Mouse (Mus musculus) heart, embryonic 13.5 days (tissue): ENCODE measurements around the gene Cxcr4. TPM values are rescaled to one million over a fixed set of nuclear protein-coding genes. Genes with fewer than 3 reads are reported as not detected.

Experiments
- ATAC-seq: fragments of 200-750 bp; cut with Nextera tagmentation; 2 replicates; pipeline ENCODE4 v1.8.0; 2017; ENCODE audit warnings: moderate TSS enrichment; ENCODE audit not compliant: insufficient number of reproducible peaks, low FRiP score, low TSS enrichment; ENCODE audit errors: extremely low read depth
- H3K27ac ChIP-seq: fragments of 300-500 bp; sonication (generic); replicated peaks from 2 replicates; pipeline ENCODE4 v1.5.1; 2015; ENCODE audit warnings: moderate library complexity, mild to moderate bottlenecking, inconsistent platforms
- H3K27me3 ChIP-seq: fragments of 300-500 bp; sonication (generic); replicated peaks from 2 replicates; pipeline ENCODE4 v1.6.1; 2015; ENCODE audit warnings: mild to moderate bottlenecking, inconsistent platforms
- H3K36me3 ChIP-seq: fragments of 300-500 bp; sonication (generic); 2 replicates; pipeline ENCODE4 v1.6.1; 2015; ENCODE audit warnings: mild to moderate bottlenecking, inconsistent platforms
- H3K4me1 ChIP-seq: fragments of 300-500 bp; sonication (generic); 2 replicates; pipeline ENCODE4 v1.6.1; 2015; ENCODE audit warnings: inconsistent platforms
- H3K4me2 ChIP-seq: fragments of 300-500 bp; sonication (generic); 2 replicates; pipeline ENCODE4 v1.6.1; 2015; ENCODE audit warnings: inconsistent platforms, mild to moderate bottlenecking, moderate library complexity
- H3K4me3 ChIP-seq: fragments of 300-500 bp; sonication (generic); 2 replicates; pipeline ENCODE4 v1.5.1; 2015; ENCODE audit warnings: moderate library complexity, mild to moderate bottlenecking, inconsistent platforms
- H3K9ac ChIP-seq: fragments of 300-500 bp; sonication (generic); 2 replicates; pipeline ENCODE4 v1.6.1; 2015; ENCODE audit warnings: inconsistent platforms, mild to moderate bottlenecking, moderate library complexity
- H3K9me3 ChIP-seq: fragments of 300-500 bp; sonication (generic); 2 replicates; pipeline ENCODE4 v1.6.1; 2016; ENCODE audit warnings: inconsistent platforms
- WGBS: fragments of 180-500 bp; shearing (Covaris S2); methylation state at CpG from one replicate; pipeline ENCODE4 v1.1.7; 2015; ENCODE audit warnings: mixed read lengths; 5-methylcytosine and 5-hydroxymethylcytosine counted together
- polyA plus RNA-seq: library from polyadenylated mRNA; unstranded; fragments of >200 nt; fragmentation: Nextera tagmentation; extraction: Ambion mirVana; gene quantifications from 2 replicates; pipeline ENCODE4 v1.2.1, GENCODE M21; 2015

The Cxcr4 gene
- polyA plus RNA-seq, result 1.3 and 1.6 TPM in 2 replicates

GRCm38 (mm10) chr1:128592211-128592741 is at the start of gene Cxcr4:
TSS of gene Cxcr4 (minus strand) at chr1:128592293.
- Histone ChIP-seq H3K27me3 (peaks cover 73% of the 10 kb centered on the region), H3K4me3 (peak within 1 kb of the TSS; percentile 67), H3K4me1 (peaks cover 32% of the 10 kb centered on the region), H3K9ac (peak within 1 kb of the TSS; percentile 66), H3K36me3 (0 out of 2 replicates have a peak, but pooled peaks cover 3% of the 10 kb centered on the region), H3K27ac (no peak within 1 kb of the TSS), H3K9me3 (no peaks in the 10 kb centered on the region), H3K4me2 (peak within 1 kb of the TSS; percentile 97)
- ATAC-seq, result peak; percentile 43; the same call in 1 of the 2 replicates
- under 1% methylated on average over 27 of the region's 27 CpGs for WGBS

GRCm38 (mm10) chr1:128639707-128640107 is 47.6 kb upstream of the Cxcr4 start:
- 20% methylated on average over 4 of the region's 4 CpGs for WGBS
- Histone ChIP-seq H3K9ac (no peak overlapping the region), H3K27me3 (no peaks in the 10 kb centered on the region), H3K4me1 (peaks cover 24% of the 10 kb centered on the region), H3K4me3 (no peak overlapping the region), H3K27ac (no peak overlapping the region), H3K9me3 (no peaks in the 10 kb centered on the region), H3K36me3 (no peaks in the 10 kb centered on the region), H3K4me2 (no peak overlapping the region)
- no peak for ATAC-seq

GRCm38 (mm10) chr1:128637230-128637740 is 45.2 kb upstream of the Cxcr4 start:
- no peak for ATAC-seq
- H3K36me3 ChIP-seq, result no peaks in the 10 kb centered on the region
- H3K4me3 ChIP-seq, result no peak overlapping the region
- 75% methylated on average over 7 of the region's 7 CpGs for WGBS
- no peaks in the 10 kb centered on the region for H3K27me3 ChIP-seq
- no peaks in the 10 kb centered on the region for H3K9me3 ChIP-seq
- no peak overlapping the region for H3K4me2 ChIP-seq
- peaks cover 7% of the 10 kb centered on the region; the same call in 1 of the 2 replicates for H3K4me1 ChIP-seq
- no peak overlapping the region for H3K9ac ChIP-seq
- H3K27ac ChIP-seq, result no peak overlapping the region

GRCm38 (mm10) chr1:128636258-128637229 is 44.5 kb upstream of the Cxcr4 start:
- Histone ChIP-seq H3K27me3 (no peaks in the 10 kb centered on the region), H3K9ac (no peak overlapping the region), H3K4me2 (no peak overlapping the region), H3K4me1 (peaks cover 7% of the 10 kb centered on the region; the same call in 1 of the 2 replicates), H3K36me3 (no peaks in the 10 kb centered on the region), H3K9me3 (no peaks in the 10 kb centered on the region), H3K27ac (no peak overlapping the region), H3K4me3 (no peak overlapping the region)
- 80% methylated on average over 10 of the region's 10 CpGs for WGBS
- ATAC-seq, result no peak

- H3K36me3 ChIP-seq, result no peaks in the 10 kb centered on the region
- no peak overlapping the region for H3K4me2 ChIP-seq
- H3K4me1 ChIP-seq, result no peaks in the 10 kb centered on the region
- no peaks in the 10 kb centered on the region for H3K9me3 ChIP-seq
- H3K27me3 ChIP-seq, result no peaks in the 10 kb centered on the region
- H3K27ac ChIP-seq, result no peak overlapping the region
- no peak overlapping the region for H3K9ac ChIP-seq
- H3K4me3 ChIP-seq, result no peak overlapping the region
- WGBS, result 73% methylated on average over 6 of the region's 6 CpGs
- no peak for ATAC-seq
Observed at GRCm38 (mm10) chr1:128633711-128634379, 41.8 kb upstream of the Cxcr4 start.

- Histone ChIP-seq H3K4me1 (no peaks in the 10 kb centered on the region), H3K4me3 (no peak overlapping the region)
- WGBS, result 57% methylated on average over 6 of the region's 6 CpGs
Observed at GRCm38 (mm10) chr1:128632522-128632921, 40.4 kb upstream of the Cxcr4 start.

DNA sequence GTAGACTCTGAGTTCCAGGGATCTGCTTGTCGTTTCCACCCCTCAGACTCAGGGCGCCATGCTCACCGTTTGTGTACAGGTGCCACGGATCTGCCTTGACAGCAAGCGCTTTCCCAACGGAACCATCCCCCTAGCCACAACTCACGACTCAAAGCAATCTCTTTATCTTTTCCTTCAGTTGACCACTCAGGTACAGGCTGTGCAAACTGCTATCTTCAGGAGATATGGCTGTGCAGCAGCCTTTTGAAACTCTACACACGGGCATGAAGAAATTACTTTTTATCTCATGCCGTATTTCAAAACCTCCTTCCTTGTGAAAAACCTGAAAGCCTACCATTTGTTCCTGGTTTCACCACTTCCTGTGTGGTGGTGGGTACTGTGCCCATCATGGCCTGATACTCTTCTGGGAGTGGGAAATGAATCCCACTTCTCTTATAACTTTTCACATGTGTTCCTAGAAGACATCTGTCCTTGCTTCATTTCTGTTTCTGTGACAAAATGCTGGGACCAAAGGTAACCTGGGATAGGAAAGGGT is 34.1 kb upstream of the Cxcr4 start:
- Histone ChIP-seq H3K4me1 (no peaks in the 10 kb centered on the region), H3K9me3 (0 out of 2 replicates have a peak, but pooled peaks cover 7% of the 10 kb centered on the region), H3K9ac (no peak overlapping the region), H3K4me2 (no peak overlapping the region), H3K27me3 (no peaks in the 10 kb centered on the region), H3K27ac (no peak overlapping the region), H3K36me3 (no peaks in the 10 kb centered on the region), H3K4me3 (no peak overlapping the region)
- ATAC-seq, result no peak
- 60% methylated on average over 9 of the region's 9 CpGs for WGBS

More at GRCm38 (mm10) chr1:128632522-128632921, 40.4 kb upstream of the Cxcr4 start:
- no peak overlapping the region for H3K4me2 ChIP-seq
- H3K9me3 ChIP-seq, result no peaks in the 10 kb centered on the region
- H3K36me3 ChIP-seq, result no peaks in the 10 kb centered on the region
- H3K27me3 ChIP-seq, result no peaks in the 10 kb centered on the region
- no peak for ATAC-seq
- H3K27ac ChIP-seq, result no peak overlapping the region
- no peak overlapping the region for H3K9ac ChIP-seq

DNA sequence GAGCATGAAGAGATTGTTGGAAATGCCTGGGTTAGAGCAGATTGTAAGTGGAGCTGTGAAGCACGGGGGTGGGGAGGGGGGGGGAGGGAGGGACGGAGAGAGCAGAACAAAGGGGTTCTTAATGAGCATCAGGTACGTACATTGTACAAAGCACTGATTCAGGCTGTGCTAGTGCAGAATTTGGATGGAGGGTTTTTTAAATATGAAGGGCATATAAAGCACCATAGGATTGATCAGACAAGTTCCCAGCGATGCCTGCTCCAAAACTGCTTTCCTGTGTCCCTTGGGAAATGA is 31.4 kb upstream of the Cxcr4 start:
- 0 out of 2 replicates have a peak, but pooled peaks cover 7% of the 10 kb centered on the region for H3K9me3 ChIP-seq
- no peak for ATAC-seq
- no peaks in the 10 kb centered on the region for H3K27me3 ChIP-seq
- 56% methylated on average over 4 of the region's 4 CpGs for WGBS
- H3K9ac ChIP-seq, result no peak overlapping the region
- H3K4me2 ChIP-seq, result no peak overlapping the region
- no peaks in the 10 kb centered on the region for H3K36me3 ChIP-seq
- no peaks in the 10 kb centered on the region for H3K4me1 ChIP-seq
- H3K4me3 ChIP-seq, result no peak overlapping the region
- no peak overlapping the region for H3K27ac ChIP-seq

DNA sequence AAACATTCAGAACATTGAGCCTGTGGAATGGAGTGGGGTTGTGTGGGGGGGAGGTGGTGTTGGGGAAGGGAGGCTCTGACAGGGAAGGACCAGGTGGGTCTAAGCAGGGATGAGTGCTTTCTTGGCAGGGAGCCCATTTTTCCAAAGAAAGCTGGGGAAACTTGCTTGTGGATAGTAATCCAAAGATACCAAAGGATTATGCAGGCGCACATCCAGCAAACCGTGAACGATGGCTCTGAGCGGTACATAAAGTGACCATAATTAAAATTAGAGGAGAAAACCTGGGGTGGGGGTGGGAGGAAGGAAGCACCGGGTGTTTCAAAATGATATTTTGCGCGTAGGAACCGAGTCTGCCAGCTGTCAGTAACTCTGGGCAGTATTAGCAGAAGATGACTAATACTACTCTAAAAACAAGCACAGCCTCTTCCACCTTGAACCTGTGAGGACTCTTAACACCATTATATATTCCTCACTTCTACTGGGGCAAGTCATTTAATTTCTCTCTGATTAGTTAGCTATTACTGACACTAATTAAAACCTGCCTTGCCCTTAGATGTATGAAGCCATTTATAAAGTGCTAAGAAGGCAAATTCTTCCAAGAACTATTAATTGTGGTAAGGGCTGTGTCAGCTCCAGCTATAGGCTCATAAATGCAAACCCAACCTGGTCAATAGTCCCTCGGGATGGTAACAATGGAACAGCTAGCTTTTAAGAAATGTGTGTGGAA is 30.9 kb upstream of the Cxcr4 start:
- 53% methylated on average over 9 of the region's 9 CpGs for WGBS
- Histone ChIP-seq H3K4me1 (no peaks in the 10 kb centered on the region), H3K4me3 (no peak overlapping the region), H3K36me3 (no peaks in the 10 kb centered on the region), H3K4me2 (no peak overlapping the region), H3K9me3 (0 out of 2 replicates have a peak, but pooled peaks cover 7% of the 10 kb centered on the region), H3K27me3 (no peaks in the 10 kb centered on the region), H3K9ac (no peak overlapping the region), H3K27ac (no peak overlapping the region)
- no peak for ATAC-seq

- Histone ChIP-seq H3K27ac (no peak overlapping the region), H3K27me3 (no peaks in the 10 kb centered on the region; the same call in 1 of the 2 replicates), H3K36me3 (no peaks in the 10 kb centered on the region), H3K4me1 (peaks cover 9% of the 10 kb centered on the region), H3K9me3 (no peaks in the 10 kb centered on the region), H3K4me2 (no peak overlapping the region), H3K4me3 (no peak overlapping the region), H3K9ac (no peak overlapping the region)
- no peak for ATAC-seq
- WGBS, result 86% methylated on average over 13 of the region's 13 CpGs
Observed at GRCm38 (mm10) chr1:128617654-128618310, 25.7 kb upstream of the Cxcr4 start.
